Mouse (Mus musculus): Measurements from ENCODE around the gene Arhgap8. TPM values are rescaled to one million over a fixed set of nuclear protein-coding genes. Genes with fewer than 3 reads are reported as not detected.

Gene Arhgap8
- polyA plus RNA-seq, 1 experiment: 0.14 TPM

DNA sequence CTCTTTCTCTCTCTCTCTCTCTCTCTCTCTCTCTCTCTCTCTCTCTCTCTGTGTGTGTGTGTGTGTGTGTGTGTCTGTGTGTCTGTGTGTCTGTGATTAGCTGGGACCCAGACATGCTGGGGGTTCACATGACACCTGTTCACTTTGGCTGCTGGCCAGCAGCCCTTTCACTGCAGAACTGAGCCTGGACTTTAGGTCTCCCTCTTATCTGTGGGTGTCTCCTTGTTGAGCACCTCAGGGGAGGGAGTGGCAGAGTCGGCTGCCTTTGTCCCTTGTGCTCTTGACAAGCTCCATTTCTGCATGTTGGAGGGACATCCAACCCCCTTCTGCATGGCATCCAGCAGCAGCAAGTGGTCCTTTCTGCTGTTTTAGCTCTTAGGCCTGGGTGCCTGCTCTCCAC, 11.0 kb downstream of the Arhgap8 start:
- no peak for DNase-seq (ENCODE audit: extremely low spot score in 1 of 2, low spot score in 1 of 2)

DNA sequence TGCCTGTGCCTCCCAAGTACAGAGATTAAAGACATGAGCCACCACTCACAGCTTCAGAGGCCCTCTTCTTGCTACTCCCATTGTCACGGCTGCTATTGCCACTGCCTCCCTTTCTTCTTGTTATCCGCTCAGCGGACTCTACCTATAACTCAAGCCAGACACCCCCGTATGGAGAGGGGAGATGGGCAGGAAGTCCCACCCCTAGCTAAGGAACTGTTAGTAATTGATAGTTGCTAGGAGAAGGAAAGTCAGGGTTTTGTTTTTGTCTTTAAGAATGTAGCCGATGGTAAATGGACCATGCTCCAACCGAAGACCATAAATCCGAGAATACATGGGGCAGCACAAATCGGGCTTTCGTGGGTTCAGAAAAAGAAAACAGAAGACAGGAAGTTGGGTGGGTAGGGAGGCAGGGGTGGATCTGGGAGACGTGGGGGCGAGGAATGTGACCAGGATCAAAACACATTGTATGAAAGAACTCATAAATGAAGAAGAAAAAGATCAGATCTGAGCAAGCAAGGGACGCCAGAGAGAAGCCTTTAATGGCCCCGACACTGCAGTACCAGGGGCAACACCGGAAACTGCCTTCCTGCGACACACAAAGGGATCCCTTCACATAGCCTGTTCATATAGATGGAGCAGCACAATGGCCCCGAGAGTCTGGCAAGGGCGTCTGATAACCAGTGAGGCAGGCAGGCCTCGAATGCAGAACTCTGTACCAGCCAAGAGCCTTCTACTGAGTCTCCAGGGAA, 12.0 kb downstream of the Arhgap8 start:
- no peak for DNase-seq (ENCODE audit: extremely low spot score in 1 of 2, low spot score in 1 of 2)

DNA sequence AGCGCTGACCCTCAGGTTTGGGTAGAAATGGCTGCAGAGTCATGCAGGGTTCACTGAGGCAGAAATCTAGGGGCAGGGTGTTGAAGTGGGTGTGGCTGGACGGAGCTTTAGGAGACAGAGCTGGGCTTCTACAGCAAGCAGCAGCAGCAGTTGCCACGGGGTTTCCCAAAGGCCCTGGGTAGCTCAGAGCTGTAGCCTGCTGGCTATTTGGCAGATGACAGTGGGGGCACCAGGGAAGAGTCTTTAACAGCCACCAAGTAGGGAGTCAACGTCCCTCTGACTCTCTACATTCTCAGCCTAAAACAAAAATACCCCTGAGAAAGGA, 12.5 kb downstream of the Arhgap8 start:
- DNase-seq (ENCODE audit: extremely low spot score in 1 of 2, low spot score in 1 of 2): no peak

DNA sequence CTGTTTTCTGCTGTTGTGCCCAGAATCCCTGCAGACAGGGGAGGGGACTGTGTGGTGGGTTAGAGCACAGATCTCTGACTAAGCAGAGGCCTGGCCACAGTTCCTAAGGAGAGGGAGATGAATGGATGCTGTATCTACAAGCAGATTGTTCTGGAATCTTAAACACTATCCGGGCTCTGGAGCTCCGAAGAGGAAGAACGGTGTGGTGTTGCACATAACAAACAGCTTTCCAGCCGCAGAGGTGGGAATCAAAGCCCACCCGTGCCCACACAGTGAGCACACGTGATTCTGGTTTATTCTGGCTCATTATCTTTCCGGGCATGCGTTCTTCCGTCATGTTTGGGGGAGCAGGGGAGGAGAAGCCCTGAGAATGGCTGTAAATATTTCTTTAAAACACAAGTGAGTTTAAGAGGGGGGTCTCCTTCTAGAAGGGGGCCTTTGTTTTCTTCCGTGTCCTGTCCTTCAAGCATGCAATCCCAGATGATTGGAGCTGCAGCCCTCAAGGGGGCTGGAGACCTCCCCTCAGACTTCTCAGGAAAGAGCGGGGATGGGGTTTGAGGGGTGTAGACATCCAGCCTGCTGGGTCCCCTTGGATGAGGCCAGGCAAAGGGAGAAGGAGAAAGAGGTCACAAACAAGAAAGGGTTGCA, 16.6 kb downstream of the Arhgap8 start:
- no peak for DNase-seq (ENCODE audit: extremely low spot score in 1 of 2, low spot score in 1 of 2)

DNA sequence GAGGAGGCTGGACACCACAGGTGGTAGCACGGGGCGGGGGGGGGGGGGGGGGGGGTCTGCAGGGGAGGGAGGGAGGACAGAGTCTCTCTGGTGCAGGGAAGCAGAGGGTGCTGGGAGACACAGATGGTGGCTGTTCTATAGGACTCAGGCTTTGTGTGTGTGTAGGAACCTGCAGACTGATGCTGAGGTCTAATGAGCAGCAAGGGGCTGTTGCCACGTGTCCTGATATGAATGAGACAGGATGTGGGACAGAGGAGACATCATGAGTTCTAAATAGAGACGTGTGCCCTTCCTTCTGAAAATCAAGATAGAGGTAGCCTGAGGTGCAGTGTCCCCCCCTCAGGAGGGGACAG, 17.1 kb downstream of the Arhgap8 start:
- no peak for DNase-seq (ENCODE audit: extremely low spot score in 1 of 2, low spot score in 1 of 2)

DNA sequence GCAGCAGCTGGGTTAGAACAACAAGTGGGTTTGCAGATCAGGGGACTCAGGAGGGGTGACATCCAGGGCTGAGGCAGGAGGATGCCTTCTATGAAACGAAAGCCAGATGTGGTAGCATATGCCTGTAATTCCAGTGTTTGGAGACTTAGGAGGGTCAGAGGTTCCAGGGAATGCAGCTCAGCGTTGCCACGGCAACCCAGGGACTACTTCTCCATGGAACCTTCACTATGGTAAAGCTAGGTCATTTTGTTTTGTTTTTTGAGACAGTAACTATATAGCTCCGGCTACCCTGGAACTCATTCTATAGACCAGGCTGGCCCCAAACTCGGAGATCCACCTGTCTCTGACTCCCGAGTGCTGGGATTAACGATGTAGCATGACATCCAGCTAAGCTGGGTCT, 18.4 kb downstream of the Arhgap8 start:
- no peak for DNase-seq (ENCODE audit: extremely low spot score in 1 of 2, low spot score in 1 of 2)

DNA sequence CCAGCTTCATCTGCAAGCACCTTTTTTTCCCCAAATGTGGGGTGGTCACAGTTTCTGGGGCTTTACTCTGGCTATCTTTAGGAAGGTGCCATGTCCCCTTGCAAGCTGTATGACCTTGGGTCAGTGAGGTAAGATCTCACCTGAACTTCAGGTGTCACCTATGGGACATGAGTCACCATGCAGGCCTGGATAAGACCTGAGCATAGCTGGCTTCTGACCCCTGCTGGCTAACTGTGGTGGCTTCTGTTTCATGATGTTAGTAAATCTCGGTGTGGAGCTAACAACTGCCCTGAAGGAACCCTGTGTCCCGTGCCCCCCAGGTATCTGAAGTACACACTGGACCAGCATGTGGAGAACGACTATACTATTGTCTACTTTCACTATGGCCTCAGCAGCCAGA, 21.7 kb downstream of the Arhgap8 start:
- DNase-seq (ENCODE audit: extremely low spot score in 1 of 2, low spot score in 1 of 2): no peak

DNA sequence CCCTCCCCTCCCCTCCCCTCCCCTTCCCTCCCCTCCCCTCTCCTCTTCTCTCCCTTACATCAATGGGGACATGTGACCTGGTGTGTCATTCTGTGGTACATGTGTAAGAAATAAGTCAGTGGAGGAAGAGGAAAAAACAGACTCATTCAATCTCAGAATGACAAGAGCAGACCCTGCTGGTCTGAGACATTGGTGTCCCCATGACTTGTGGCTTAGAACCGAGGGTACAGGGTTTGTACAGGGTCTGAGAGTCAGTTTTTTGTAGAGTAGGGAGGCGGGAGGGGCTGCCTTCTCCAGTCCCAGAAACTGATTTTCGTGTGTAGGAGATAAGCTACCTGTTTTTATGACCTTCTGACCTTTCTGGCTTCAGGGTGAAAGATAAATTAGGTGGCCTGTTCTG, 23.5 kb downstream of the Arhgap8 start:
- DNase-seq (ENCODE audit: extremely low spot score in 1 of 2, low spot score in 1 of 2): no peak

DNA sequence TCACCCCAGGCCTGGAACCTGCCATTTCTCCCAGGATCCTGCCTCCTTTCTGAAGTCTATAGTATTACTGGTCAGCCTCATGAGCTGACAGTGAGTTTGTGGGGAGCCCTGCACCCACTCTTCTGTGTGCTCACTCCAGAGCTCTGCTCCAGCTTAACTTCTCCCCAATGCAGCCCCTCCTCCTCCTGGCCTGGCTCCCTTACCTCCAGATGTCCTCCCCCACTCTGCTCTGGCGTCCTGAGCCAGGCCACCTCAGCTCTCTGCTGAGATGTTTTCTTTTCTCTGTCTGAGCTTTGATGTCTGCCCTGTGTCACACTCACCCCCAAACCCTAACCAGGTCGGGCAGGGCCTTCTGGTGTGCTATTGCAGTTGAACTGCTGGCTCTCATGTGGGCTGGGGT, 24.5 kb downstream of the Arhgap8 start:
- DNase-seq (ENCODE audit: extremely low spot score in 1 of 2, low spot score in 1 of 2): no peak

DNA sequence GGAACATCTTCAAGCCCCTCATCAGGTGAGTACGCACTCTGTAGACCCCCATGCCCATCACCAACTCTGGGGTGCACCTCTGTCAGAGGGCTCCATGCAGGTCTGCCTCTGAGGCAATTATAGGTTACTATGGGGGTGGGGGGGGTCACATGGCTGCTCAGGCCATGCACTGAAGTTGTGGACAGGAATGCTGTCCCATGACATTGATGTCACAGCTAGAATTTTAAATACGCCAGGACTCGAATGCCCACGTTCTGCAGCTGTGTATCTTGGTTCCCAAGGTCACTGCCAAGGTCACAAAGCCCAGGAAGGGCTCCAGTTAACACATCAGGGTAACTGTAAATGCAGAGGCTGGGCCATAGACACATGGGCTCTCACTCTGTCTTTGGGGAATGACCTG, 26.0 kb downstream of the Arhgap8 start:
- DNase-seq (ENCODE audit: extremely low spot score in 1 of 2, low spot score in 1 of 2): no peak

DNA sequence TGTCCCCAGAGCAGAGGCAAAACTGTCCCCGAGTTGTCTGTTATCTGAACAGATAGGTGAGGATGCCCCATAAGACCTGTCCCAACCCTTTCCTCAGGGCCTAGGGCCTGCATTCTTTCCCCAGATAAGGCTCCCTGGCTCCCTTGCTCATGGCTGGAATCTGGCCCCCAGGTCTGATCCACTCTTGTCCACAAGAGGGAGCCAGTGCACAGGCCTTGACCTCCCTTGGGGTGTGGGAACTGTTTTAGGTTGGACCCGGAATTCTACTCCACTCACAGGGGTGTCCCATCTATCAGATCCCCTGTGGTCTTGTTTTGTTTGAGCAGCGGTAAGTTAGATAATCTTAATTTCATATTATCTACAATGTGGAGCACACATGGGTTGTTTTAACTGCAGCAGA, 35.1 kb downstream of the Arhgap8 start:
- peak in 1 of 2 experiments; percentile 88 for DNase-seq (ENCODE audit: extremely low spot score in 1 of 2, low spot score in 1 of 2)

DNA sequence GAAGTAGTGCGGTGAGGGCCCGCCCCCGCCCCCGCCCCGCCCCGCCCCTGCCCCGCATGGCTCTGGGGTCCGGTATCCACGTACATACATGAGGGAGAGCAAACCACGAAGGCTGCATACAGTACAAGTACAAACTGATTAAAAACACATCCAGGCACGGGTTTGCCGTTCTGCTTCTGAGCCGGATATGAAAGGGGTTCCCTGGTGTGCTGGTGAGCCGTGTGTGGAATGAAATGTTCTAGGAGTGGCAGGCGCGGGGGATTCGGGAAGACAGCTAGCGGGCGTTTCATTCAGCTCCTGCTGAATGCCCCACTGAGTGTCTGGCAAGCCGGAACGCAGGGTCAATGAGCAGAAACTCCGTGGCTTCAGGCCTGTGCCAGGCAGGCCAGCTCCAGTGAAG, 36.6 kb downstream of the Arhgap8 start:
- DNase-seq (ENCODE audit: extremely low spot score in 1 of 2, low spot score in 1 of 2): peak in 1 of 2 experiments; percentile 35

DNA sequence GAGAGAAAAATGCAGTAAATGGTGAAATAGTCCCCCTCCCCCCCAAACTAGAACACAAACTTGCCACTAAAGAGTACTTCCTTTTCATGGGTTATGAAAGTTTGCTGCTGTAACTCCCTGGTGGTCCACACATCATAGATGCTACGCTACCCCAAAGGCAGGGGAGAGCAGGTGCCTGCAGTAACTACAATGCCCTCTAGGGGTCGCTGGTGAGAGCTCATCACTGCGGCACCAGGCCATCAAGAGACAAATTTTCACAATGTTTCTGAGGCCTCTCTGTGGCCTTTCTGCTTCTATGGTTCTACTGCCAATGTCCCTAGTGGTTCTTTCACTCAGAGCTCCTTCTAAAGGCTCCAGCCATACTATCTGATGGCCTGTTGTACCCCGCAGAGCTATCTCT, 38.6 kb downstream of the Arhgap8 start:
- peak in 1 of 2 experiments; percentile 70 for DNase-seq (ENCODE audit: extremely low spot score in 1 of 2, low spot score in 1 of 2)

DNA sequence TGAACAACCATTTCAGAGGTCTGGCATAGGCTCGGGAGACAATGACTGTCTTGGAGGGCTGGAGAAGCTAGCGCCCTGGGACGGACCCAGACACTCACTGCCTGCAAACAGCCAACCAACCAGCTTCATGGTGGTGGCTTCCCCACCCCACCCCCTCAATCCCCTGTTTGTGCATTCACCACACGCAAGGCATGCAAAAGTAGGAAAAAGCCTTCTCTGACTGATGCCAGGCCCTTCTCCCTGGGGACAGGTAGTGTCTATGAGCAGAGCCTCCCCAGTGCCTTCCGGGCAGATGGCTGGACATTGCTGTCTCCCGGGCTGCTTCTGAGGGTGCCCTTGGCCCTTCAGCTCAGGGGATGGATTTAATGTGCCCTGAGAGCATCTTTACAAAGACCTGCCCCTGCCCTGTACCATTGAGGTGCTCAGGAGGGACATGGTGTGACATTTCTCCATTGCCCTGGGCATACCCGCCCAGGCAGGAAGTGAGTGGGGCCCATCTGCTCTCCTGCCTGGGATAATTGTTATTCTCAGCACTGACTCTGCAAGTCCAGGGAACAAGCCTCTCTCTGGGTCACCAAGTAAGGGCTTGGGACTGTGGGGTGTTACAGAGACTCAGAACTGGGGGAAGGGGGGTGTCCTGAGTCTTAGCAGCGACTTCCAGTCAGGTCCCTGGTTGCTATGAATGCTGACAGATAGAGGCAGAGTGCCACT, 43.0 kb downstream of the Arhgap8 start:
- no peak for DNase-seq (ENCODE audit: extremely low spot score in 1 of 2, low spot score in 1 of 2)

DNA sequence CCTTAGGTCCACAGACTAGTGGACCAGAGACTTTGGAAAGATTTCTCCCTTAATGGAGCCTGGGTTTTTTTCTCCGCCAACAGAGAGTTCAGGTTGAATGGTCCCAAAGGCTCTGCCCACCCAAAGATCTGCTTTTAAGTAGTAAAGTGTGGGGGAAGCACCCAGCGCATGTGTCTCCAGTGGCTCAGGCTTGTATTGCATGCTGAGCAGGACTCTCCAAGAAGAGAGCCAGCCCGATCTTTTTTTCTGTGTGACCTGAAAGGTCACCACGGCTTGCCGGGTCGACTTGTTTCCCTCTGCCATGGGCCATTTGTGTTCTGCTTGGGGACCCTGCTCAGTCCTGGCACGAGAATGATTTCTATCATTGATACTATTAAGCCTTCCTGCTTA, 43.6 kb downstream of the Arhgap8 start:
- DNase-seq (ENCODE audit: extremely low spot score in 1 of 2, low spot score in 1 of 2): no peak

DNA sequence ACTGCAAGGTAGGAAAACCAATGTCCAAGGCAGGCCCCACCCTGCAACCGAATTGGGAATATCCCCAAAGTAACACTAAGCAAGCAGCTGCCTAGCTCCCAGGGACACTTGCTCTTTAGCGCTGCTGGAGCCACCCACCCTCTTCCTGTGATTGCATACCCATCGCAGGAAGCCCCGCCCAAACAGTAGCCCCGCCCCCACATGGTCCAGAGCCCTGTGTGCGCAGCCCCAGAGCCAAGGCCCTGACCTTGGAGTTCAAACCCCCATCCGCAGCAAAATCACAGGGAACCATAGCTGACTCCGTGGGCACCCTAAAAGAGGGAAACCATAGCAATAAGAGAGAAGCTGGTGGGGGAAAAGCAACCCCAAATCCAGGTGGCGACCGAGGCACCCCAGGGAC, 46.8 kb downstream of the Arhgap8 start:
- no peak for DNase-seq (ENCODE audit: extremely low spot score in 1 of 2, low spot score in 1 of 2)

DNA sequence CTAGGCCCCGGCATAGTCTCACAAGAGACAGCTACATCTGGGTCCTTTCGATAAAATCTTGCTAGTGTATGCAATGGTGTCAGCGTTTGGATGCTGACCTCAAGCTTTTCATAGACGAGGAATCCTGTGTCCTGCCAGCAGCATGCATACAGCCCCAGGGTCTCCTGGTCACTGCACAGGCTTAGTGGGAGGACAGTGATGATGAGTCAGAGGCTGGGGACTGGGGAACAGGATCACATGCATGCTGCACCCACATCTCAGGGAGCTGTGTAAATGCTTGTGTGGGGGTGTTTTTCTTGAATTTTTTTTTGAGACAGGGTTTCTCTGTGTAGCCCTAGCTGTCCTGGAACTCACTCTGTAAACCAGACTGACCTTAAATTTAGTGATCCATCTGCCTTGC, 48.7 kb downstream of the Arhgap8 start:
- peak in 1 of 2 experiments; percentile 51 for DNase-seq (ENCODE audit: extremely low spot score in 1 of 2, low spot score in 1 of 2)

DNA sequence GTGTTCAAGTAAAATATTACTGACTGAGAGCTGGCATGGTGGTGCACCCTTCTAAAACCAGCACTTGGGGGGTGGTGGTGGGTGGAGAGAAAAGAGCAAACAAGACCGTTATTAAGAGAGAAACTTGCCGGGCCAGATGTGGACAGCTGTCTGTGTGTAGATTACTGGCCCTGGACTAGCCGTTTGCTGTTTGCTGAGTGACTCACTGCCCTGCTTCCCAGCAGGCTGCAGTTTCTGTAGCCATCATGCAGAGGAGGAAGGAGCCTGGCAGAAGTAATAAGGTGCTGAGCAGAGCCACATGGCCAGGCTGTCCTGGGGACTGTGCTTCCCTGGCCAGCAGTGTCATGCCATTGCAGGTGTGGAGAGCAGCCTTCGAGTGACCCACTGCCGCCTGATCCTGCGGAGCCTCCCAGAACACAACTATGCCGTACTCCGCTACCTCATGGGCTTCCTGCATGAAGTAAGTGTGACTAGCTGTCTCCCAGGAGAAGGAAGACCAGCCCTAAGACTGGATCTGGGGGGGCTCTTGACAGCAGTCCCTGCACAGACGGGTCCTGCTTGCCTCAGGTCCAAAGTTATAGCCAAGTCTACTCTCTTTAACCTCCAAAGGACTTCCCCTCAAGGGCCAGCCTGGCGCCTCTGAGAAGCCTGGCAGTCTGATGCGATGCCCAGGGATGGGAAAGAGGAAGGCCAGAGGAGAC, 49.9 kb downstream of the Arhgap8 start:
- DNase-seq (ENCODE audit: extremely low spot score in 1 of 2, low spot score in 1 of 2): no peak

DNA sequence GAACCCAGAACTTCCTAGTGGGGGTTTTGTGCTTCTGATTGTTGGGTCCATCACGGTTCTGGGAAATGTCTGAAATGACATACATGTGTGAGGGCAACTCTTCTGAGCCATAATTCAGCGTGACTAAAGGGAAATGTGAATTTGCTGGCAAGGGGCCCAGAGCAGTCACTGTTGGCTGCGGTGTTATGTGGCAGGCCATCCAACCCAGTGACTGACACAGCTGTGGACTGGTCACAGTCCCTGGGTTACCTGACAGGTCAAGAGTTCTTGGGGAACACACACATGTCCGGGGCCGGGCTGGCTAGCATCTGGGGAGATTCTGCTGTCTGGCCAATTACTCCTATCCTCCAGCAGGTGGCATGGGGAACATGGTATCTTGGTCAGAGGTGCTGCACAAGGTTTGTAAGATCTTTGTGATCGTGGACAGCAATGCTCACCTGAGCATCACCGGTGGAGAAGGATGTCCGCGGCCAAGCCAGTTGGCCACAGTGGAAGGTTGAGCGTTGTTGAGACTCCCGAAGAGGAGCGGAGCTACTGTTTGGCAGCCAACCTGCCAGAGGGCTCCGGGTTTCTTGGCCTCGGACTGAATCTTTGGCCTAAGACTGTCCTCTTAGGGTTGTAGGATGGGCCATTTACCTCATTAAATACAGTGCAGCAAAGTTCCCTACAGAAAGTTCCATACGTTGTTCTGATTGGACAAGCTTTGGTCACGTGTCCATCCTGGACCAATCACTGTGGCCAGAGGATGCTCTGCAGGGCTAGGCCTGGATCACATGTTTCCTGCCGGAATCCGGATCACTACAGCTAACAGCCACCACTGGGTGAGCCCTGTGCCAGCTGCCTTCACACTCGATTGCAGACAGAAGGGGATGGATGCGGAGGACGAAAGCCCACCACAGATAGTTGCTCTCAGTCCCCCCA, 52.6 kb downstream of the Arhgap8 start:
- no peak for DNase-seq (ENCODE audit: extremely low spot score in 1 of 2, low spot score in 1 of 2)

DNA sequence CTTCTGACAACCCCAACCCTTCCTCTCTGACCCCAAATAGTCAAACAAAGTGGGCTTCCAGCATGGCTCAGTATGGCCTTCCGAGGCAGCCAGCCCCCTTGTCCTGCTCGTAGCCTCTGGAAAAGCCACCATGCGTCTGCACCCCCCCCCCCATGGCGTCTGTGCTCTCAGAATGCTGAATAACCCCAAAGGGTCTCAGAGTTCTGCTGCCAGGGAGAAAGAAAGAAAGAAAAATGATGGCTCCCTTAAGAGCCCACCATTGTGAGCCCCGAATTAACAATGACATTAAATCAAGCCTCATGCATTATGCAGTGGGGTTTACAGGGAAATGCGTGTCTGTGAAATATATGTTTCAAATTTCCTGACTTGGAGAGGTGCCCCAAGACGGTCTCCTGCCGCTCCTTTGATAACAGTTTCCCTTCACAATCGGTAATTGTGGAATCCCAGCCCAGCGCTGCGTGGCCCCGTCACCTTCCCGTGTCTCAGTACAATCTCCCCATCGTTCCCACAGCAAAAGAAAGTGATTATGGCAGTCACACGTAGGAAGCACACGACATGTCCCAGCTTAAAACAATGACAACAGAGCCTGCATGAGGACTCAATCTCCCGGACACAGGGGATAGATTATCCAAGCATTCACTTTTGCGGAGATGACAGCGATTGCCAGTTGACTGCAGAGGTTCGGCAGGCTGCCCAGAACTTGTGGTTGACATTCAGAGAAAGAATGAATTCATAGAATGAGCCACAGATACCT, 55.7 kb downstream of the Arhgap8 start:
- peak in 1 of 2 experiments; percentile 51 for DNase-seq (ENCODE audit: extremely low spot score in 1 of 2, low spot score in 1 of 2)

All from frontal cortex, adult 2 months (tissue).